Mouse (Mus musculus): ENCODE data around the gene Tcp1.
"Not testable (repeated sequence)": the region's sequence is repeated elsewhere in the genome, so short reads cannot be mapped to it uniquely, and the experiment has no call there.

The Tcp1 gene

DNA sequence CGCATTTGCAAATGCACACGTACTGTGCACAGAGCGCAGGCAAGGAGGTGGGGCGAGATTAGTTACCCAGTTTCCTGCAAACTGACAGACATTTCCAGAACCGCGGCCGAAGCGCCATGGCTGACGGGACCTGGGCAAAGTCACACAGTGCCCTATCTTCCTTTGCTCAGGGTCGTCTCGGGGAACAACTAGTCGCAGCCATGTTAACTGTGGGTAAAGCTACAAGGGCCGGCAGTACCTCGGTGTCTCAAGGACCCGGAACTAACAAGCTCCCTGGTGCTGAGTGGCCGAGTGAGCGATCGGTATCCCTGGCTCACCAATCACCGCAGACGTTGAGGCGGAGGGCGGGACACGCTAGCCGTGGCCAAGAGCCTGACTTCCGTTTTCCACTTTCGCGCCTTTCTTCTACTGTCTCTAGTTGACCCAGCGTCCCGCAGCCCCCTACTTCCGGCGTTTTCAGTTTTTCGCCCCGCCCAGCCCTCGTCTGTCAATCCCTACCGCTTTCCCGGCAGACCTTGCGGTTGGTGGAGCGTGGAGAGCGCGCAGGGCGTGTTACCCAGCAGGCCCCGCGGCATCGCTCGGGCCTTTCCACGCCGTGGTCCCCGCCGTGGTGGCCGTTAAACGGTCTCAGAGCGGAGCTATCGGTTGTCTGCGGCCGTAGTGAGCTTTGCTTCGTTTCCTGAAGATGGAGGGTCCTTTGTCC is 531 bp downstream of the Tcp1 start, which contains the start of gene Mrpl18:
Mrpl18 (minus strand) TSS at position 465 of the 703 bp plus-strand sequence.
- peak; percentile 99 to 100 for DNase-seq (ENCODE audit: low spot score in 2 of 2)

DNA sequence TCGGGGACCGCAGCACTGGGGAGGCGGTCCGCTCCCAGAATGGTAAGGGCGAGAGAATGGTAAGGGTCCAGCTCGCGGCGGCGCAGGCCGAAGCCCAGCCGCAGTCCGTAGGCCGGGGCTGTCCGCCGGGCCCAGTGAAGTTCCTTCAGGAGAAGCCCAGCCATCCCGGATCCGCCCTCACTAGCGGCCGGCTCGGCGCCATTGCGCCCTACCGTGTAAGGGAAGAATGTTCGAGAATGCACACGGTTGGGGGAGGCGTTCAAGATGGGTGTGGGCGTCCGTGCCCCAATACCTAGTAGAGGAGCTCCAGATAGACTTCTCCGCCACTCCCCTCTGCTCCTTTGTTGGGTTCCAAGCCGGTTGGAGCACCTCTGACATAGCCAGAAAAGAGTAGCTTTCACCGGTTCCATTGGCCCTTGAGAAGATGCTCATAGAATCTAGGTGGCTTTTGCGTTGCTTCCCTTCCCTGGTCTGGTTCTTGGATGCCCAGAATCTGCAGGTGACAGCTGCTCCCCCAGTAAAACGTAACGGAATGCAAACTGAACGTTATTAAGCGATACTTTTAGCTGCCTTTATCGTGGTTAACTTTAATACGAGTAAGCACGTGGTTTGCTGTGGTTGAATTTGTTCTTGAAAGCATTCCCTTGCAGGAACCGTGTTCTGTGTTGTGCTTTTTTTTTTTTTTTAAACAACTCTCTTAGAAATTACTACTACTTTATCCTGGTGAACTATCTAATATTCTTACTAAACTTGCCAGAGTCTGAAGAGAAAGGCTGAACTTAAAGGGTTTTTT is 1.3 kb downstream of the Tcp1 start:
- peak in 1 of 2 experiments; percentile 48 for DNase-seq (ENCODE audit: low spot score in 2 of 2)

DNA sequence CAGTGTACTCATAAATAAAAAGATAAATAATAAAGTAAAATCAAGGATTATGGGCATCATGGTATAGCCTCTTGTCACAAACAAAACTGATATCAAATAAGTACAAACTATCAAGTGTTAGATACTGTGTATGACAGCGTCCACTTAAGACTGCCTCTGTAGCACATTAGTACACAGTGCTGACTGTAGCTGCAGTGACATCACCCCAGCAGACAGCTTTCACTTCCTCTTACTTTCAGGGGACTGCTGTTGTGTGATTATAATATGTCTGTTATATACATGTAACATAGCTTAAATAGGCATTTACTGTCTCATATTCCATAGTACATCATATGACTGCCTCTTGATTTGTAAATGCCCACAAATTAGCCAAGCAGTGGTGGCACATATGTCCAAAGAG is 5.6 kb downstream of the Tcp1 start:
- no peak for DNase-seq (ENCODE audit: low spot score in 2 of 2)

DNA sequence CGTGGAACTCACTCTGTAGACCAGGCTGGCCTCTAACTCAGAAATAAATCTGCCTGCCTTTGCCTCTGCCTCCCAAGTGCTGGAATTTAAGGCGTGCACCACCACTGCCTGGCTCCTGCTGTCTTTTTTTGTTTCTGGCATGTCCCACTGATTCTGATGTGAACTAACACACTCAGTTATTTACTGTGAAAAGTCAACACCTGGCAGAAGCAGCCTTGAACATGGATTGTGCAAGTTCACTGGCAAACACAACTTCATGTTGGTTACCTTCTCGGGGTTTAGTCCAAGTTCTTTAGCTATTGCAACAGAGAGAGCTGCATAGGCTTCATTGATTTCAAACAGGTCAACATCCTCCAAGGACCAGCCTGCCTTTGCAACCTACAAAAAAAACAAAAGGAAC is 9.5 kb downstream of the Tcp1 start:
- DNase-seq (ENCODE audit: low spot score in 2 of 2), result no peak

DNA sequence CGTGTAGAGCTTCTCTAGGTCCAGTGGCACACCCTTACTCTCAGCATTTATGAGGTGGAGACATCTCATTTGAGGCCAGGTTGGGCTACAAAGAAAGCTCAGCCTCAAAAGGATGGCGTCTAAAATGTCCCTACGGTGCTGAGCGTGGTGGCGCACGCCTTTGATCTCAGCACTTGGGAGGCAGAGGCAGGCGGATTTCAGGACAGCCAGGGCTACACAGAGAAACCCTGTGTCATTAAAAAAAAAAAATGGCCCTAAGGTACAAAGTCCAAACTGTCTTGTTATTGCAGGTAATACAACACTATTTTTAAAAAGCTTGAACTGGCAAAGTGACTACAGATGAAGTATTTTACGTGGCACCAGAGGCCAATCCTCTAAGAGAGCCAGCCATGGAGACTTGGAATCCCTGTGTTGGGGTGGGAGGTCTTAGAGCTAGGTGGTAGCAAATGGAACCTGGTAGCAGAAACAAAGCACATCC is 10.2 kb downstream of the Tcp1 start:
- no peak for DNase-seq (ENCODE audit: low spot score in 2 of 2)

DNA sequence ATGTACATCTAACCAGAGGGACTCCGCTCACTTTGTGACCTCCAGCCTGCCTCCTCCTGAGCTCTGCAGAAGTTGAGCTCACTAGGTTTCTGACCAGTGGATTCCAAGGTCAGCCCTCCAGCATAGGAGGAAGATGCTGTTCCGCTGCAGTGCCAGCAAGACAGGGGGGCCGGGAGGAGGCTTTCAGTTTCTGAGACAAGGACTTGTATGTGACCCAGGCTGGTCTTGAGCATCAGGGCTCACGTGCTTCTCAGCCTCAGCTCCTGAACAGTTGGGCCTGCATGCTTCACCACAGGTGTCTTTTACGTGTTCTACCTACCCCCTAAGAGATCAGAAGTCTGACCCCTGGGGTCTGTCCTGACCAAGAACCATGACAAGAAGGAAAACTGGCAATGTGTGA is 16.1 kb downstream of the Tcp1 start:
- DNase-seq (ENCODE audit: low spot score in 2 of 2), result not testable (repeated sequence)

DNA sequence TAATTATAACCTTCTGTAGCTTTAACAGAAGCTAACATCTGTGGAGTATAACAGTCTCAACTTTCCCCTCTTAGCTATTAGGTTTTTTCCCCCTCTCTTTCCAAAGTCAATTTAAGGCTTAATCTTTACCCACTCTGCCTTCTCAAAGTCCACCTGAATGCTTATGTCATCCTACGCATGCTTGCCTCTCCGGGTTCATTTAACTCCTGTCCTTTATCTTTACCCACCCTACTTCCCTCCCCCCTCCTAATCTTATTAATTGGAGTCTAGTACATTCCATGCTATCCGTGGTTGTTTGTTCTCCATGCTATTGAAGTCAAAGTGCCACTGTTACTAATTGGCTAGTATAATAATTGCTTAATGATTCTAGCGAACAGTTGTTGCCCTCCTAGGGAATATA is 20.2 kb downstream of the Tcp1 start:
- DNase-seq (ENCODE audit: low spot score in 2 of 2), result no peak

DNA sequence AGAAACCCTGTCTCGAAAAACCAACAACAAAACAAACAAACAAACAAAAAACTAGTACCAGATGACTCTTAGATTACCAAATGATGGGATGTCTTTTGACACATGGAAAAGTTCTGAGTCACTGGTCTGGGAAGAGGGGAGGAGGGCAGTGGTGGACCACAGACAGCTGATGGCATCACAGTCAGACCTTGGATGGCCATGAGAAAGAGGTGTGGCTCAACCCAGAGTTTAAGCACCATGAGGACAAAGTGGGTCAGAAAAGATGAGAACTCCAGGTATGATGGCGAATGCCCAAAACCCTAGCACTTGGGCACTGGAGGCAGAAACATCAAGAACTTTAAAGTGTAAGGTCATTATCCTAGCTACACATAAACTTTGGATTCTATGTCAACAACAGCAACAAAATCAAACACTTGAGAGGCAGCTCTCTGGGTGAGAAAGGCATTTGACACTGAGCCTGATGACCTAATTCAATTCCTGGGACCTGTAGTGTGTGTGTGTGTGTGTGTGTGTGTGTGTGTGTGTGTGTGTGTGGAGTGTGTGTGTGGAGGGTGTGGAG is 22.0 kb downstream of the Tcp1 start:
- no peak for DNase-seq (ENCODE audit: low spot score in 2 of 2)

DNA sequence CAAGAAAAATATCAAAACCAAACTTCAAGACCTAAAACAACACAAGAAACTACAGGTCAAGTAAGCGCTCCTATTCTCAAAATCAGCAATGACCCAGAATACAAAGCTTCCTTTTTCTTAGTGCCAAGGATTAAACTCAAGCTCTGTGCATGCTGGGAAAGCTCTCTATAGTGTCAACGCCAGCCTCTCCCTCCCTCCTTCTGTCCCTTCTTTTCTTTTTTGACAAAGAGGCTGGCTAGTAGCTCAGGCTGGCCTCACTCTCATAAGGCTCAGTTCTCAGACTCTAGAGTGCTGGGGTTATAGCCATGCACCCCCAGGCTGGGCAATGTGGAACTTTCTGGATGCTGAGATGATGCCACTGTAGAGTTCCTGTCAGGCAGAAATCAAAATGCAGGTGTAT is 22.6 kb downstream of the Tcp1 start:
- DNase-seq (ENCODE audit: low spot score in 2 of 2), result no peak

DNA sequence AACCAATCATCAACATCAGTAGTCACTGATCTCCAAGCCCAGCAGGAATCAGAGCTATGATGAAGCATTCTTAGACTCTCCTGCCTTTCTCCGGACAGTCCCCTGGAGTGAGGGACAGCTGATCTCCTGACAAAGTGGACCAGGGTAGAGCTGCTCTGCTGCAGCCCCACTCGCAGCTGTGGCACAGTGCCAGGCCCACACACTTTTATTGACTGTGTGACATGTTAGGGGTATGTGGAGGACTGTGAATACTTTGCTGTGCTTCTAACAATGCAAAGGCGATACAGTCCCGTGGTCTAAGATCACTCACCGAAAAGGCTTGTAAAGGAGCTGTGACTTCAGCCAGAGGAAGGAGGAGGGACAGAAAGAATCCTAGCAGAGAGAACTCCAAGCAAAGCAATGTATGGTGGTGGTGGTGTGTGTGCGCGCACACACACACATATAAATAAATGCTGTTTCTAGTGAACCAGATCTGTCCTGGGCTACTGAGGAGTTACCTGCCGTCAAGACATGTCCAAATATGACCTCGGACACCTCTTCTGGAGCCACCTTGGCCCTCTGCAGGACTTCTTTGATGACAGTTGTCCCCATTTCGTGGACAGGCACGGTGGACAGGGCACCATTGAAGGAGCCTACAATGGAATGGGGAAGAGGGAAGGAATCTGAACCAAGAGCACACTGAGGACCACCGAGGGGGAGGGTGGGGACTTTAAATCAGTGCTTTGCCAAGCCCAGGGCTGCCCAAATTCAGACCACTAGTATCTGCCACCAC is 24.1 kb downstream of the Tcp1 start:
- DNase-seq (ENCODE audit: low spot score in 2 of 2), result not testable (repeated sequence)

DNA sequence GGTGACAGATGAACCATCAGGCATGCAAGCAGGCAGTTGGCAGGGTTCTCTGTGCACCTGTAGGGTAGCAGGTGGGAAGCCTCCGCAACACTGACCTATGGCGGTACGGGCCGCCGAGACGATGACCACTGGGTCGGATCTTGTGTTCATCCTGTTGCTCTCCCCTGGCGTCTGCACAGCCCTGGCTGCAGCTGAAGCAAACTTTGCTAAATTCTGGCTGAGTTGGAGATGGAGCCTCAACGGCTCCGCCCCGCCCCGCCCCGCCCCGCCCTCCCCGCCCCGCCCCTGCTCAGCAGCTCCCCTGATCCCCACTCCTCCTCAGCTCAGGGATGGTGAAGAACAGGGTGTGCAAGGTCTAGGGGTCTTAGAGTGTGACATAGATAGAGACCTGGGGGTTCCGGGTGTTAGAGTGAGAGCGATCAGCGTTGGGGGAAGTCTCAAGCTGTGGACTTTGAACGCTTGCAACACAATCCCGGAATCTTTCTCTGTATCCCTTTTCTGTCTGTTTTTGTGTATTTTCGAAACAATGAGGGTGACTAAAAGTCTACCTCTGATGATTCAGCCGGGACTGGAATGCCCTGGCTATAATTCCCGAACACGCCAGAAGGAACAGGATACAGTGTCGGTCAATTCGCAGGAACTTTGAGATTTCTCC is 24.8 kb downstream of the Tcp1 start, which contains the start of gene Acat3:
Acat3 (minus strand) TSS at position 450 of the 655 bp plus-strand sequence.
- DNase-seq (ENCODE audit: low spot score in 2 of 2), result no peak

DNA sequence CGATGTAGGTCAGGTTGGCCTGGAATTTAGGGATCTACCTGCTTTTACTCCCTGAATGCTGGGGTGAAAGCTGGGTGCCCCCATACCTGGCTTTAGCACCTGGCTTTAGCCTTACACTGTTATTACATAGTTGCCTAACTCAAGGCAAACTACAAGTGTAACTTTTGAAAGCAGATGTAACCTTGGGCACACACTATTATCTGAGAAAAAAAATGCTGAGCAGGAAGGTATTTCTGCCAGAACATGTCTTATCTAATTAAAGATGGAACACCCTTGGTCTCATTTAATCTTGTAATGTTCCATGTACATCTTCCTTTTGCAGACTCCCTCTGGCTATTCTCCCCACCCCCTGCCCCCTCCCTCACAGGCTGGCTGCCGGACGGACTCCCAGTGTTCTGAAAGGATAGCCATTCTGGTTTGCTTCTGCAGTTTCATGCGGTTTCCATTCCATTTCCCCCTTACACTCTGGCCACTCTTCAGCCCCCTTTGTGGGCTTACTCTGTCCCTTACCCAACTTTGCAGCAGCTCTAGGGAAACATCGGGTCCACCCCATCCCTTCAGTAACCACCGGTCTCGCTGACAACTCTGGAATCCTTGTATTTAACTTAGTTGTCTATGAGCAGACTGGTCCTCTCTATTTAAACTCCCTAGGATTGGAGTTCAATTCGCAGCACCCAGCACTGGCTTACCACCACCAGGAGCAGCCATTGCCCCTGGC is 26.2 kb downstream of the Tcp1 start:
- DNase-seq (ENCODE audit: low spot score in 2 of 2), result no peak

DNA sequence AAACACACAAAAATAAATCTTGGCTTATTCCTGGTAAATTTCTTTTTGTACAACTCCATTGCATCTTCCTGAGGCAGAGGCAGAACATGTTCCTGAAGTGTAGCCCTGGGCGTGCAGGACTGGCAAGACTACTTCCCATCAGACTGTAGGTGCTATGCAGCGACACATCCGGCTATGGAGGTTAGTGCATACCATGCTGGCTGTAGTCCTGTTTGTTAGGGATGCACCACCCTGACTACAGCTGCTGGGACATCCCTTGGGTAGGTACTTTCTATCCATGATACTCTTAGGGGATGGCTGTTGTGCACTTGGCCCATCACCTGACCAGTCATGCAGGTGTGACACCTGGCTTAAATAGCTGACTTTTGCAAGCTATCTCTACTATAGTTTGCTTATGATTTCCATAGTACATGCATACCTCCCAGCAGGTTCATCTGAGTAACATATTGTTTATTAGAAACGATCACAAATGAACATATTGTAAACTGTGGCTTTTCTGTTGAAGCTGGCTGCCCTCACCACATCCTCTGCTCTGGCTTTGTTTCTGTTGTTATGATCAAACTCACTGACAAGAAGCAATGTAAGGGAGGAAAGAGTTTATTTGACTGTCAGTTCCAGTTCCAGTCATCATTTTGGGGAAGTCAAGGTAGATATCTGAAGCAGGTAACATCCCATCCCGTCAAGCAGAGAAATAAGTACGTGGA is 27.1 kb downstream of the Tcp1 start:
- no peak for DNase-seq (ENCODE audit: low spot score in 2 of 2)

DNA sequence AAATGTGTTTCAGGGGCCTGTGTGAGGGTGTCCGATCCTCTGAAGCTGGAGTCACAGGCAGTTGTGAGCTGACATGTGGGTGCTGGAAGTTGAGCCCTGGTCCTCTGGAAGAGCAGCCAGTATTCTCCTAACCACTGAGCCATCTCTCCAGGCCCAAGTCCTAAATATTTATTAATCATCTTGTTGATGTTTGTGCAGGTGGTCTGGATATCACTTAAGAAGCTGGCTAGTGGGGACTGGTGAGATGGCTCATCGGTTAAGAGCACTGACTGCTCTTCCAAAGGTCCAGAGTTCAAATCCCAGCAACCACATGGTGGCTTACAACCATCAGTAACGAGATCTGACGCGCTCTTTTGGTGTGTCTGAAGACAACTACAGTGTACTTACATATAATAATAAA is 34.2 kb downstream of the Tcp1 start:
- DNase-seq (ENCODE audit: low spot score in 2 of 2), result no peak

DNA sequence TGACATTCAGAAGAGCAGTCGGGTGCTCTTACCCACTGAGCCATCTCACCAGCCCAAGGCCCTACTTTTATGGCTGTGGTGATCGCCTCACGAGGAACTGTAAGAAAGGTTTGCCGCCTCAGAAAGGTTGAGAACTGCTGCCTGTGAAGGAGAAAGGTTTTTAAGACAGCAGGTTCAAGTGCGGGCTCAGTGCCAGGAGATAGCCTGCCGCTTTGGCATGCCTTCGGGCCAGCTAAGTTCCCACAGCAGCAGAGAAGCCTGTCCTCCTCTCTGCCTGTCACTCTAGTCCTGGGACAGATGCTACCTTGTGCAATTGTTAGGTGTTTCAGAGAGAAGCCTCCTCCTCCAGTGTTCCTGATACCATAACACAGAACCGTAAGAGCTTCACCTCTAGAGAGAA is 41.2 kb downstream of the Tcp1 start:
- DNase-seq (ENCODE audit: low spot score in 2 of 2), result no peak

DNA sequence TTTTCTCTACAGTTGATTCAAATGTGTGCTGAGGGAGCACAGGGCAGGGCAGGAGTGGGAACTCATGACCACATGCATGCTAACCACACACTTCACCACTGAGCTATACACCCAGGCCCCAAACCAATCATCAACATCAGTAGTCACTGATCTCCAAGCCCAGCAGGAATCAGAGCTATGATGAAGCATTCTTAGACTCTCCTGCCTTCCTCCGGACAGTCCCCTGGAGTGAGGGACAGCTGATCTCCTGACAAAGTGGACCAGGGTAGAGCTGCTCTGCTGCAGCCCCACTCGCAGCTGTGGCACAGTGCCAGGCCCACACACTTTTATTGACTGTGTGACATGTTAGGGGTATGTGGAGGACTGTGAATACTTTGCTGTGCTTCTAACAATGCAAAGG is 43.9 kb downstream of the Tcp1 start:
- DNase-seq (ENCODE audit: low spot score in 2 of 2), result not testable (repeated sequence)

DNA sequence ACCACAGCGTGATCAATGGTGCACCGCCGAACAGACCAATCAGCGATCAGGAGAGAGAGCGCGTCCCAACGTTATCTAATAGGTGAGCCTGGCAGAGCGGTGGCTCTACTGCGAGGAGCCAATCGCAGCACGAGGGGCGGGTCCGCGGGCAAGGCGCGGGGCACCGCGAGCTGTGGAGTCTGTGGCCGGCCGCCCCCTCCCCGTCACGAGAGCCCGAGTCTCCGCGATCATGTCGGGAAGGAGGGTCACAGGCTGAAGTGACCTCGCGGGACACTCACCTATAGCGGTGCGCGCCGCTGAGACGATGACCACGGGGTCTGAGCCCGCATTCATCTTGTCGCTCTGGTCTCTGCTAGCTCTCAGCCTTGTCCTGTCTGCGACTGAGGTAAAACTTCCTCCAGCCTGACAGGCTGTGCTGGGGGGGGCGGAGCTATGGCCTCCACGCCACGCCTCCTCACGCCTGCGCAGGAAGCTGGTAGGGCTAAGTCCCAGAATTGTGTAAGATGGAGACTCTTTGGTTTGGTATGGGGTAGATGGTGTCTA is 44.9 kb downstream of the Tcp1 start, which contains the start of gene Acat2:
Acat2 (minus strand) TSS at position 417 of the 543 bp plus-strand sequence.
- DNase-seq (ENCODE audit: low spot score in 2 of 2), result peak; percentile 88 to 95

DNA sequence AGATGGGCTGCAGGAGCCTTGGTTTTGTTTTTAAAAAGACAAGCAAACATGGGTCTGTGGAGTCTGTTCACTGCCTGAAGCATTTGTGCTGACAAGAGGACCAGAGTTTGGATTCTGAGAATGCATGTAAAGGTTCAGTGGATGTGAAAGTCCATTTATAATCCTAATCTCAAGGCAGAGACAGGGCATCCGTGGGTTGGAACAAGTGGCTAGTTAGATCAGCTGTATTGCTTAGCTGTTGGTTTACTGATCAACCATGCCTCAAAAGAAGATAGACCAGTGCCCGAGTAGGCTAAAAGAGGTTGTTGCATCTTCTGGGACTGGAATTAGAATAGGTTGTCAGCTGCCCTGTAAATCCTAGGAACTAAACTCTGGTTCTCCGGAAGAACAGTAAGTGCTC is 48.0 kb downstream of the Tcp1 start:
- DNase-seq (ENCODE audit: low spot score in 2 of 2), result no peak

DNA sequence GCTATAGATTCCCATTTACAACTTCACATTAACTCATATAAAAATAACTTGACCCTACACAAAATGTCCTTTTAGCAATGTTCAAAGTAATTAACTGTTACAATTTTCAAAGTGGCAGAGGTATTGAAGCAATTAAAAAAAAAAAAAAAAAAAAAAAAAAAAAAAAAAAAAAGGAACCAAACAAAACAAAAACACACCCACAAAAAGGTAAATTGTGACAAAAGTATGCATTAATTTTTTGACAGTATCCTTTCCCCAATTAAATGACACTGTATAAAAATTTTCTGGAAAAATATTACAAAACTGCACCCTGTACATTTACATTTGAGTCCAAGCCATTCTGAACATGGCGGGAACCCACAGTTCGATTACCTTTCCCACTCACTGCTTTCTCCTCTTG is 51.7 kb downstream of the Tcp1 start:
- no peak for DNase-seq (ENCODE audit: low spot score in 2 of 2)

DNA sequence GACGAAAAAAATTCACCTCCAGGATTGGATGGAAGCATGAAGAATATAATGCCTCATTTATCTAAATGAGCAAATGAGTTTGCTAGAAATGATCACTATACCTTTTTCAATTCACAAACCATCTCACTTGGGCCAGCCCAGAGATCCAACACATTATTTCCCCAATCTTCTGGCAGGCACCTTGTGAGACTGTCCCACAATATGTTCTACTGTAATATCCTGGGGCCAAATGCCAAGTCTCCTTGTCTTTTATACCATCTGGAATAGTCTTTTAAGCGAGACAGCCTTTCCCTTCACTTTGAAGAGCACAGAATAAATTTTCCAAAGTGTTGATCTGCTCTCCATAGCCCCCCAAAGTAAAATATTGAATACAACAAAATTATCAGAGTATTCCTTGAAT is 58.4 kb downstream of the Tcp1 start:
- no peak for DNase-seq (ENCODE audit: low spot score in 2 of 2)

All from left cerebral cortex, adult 9 months (tissue).